Mouse (Mus musculus): ENCODE data around the gene Nectin4. TPM values are rescaled to one million over a fixed set of nuclear protein-coding genes. Genes with fewer than 3 reads are reported as not detected.

Gene Nectin4
- polyA plus RNA-seq, 1 experiment from 2014 or later = 0.04 TPM

- POLR2A ChIA-PET = no interaction called here
- CTCF ChIA-PET = interaction anchor here (0.8 kb wide), 1 partner anchor 42 kb away, joined by 3 read pairs; no protein-coding TSS in a partner anchor
- no peak for ATAC-seq
- DNase-seq (ENCODE audit: low read depth, low spot score) = no peak
- no peaks in the 10 kb centered on the region for H3K27me3 ChIP-seq
- no peak for TF ChIP-seq CTCF (IDR thresholded peaks at IDR 0.05)
- in situ Hi-C loops (cut with MboI; ENCODE audit: low pct_unique_long_range_greater_than_20kb) = loop anchor here (5.0 kb wide), 1 partner anchor 280 kb away; no protein-coding TSS in a partner anchor
Observed at GRCm38 (mm10) chr1:171422504-171423095, 52.7 kb downstream of the Nectin4 start.

GRCm38 (mm10) chr1:171424638-171425037 lies 54.7 kb downstream of the Nectin4 start:
- DNase-seq (ENCODE audit: low read depth, low spot score) = no peak
- peak; percentile 25 for ATAC-seq

GRCm38 (mm10) chr1:171425126-171425525 lies 55.2 kb downstream of the Nectin4 start:
- CTCF ChIA-PET = interaction anchor here (1.2 to 1.3 kb wide), 2 partner anchors 13 to 35 kb away, joined by 3 to 4 read pairs; no protein-coding TSS in a partner anchor
- DNase-seq (ENCODE audit: low read depth, low spot score) (no peak), ATAC-seq (peak; percentile 78)
- H3K27me3 ChIP-seq = no peaks in the 10 kb centered on the region
- in situ Hi-C loops (cut with MboI; ENCODE audit: low pct_unique_long_range_greater_than_20kb) = no loop called here
- POLR2A ChIA-PET = interaction anchor here (0.7 to 1.5 kb wide), 2 partner anchors 15 to 39 kb away, joined by 3 to 5 read pairs; no protein-coding TSS in a partner anchor
- TF ChIP-seq CTCF (IDR thresholded peaks at IDR 0.05) = no peak

More at GRCm38 (mm10) chr1:171424638-171425037, 54.7 kb downstream of the Nectin4 start:
- H3K27me3 ChIP-seq = no peaks in the 10 kb centered on the region
- in situ Hi-C loops (cut with MboI; ENCODE audit: low pct_unique_long_range_greater_than_20kb) = loop anchor here (5.0 kb wide), 1 partner anchor 282 kb away; no protein-coding TSS in a partner anchor
- no peak for TF ChIP-seq CTCF (IDR thresholded peaks at IDR 0.05)
- ChIA-PET CTCF (interaction anchor here (1.2 to 1.3 kb wide), 2 partner anchors 13 to 35 kb away, joined by 3 to 4 read pairs; no protein-coding TSS in a partner anchor), POLR2A (interaction anchor here (1.5 kb wide), 1 partner anchor 15 kb away, joined by 5 read pairs; no protein-coding TSS in a partner anchor)

- DNase-seq (ENCODE audit: low read depth, low spot score) (no peak), ATAC-seq (no peak)
- no peak for TF ChIP-seq CTCF (IDR thresholded peaks at IDR 0.05)
- ChIA-PET POLR2A (no interaction called here), CTCF (no interaction called here)
- in situ Hi-C loops (cut with MboI; ENCODE audit: low pct_unique_long_range_greater_than_20kb) = no loop called here
- H3K27me3 ChIP-seq = no peaks in the 10 kb centered on the region
Observed at GRCm38 (mm10) chr1:171432158-171432557, 62.3 kb downstream of the Nectin4 start.

- H3K27me3 ChIP-seq = no peaks in the 10 kb centered on the region
- POLR2A ChIA-PET = no interaction called here
- ATAC-seq (no peak), DNase-seq (ENCODE audit: low read depth, low spot score) (no peak)
- in situ Hi-C loops (cut with MboI; ENCODE audit: low pct_unique_long_range_greater_than_20kb) = no loop called here
- CTCF ChIA-PET = no interaction called here
- no peak for TF ChIP-seq CTCF (IDR thresholded peaks at IDR 0.05)
Observed at GRCm38 (mm10) chr1:171435288-171435814, 65.5 kb downstream of the Nectin4 start.

GRCm38 (mm10) chr1:171435974-171436373 lies 66.1 kb downstream of the Nectin4 start:
- CTCF ChIA-PET = no interaction called here
- H3K27me3 ChIP-seq = no peaks in the 10 kb centered on the region
- ATAC-seq (no peak), DNase-seq (ENCODE audit: low read depth, low spot score) (no peak)
- TF ChIP-seq CTCF (IDR thresholded peaks at IDR 0.05) = no peak
- in situ Hi-C loops (cut with MboI; ENCODE audit: low pct_unique_long_range_greater_than_20kb) = no loop called here
- POLR2A ChIA-PET = no interaction called here

GRCm38 (mm10) chr1:171437264-171438013 lies 67.5 kb downstream of the Nectin4 start, which contains the start of gene F11r:
Gene F11r, plus strand, starts transcription at chr1:171437535.
- ATAC-seq (peak; percentile 92), DNase-seq (ENCODE audit: low read depth, low spot score) (no peak)
- POLR2A ChIA-PET = no interaction called here
- in situ Hi-C loops (cut with MboI; ENCODE audit: low pct_unique_long_range_greater_than_20kb) = no loop called here
- no peak for TF ChIP-seq CTCF (IDR thresholded peaks at IDR 0.05)
- CTCF ChIA-PET = interaction anchor here (1.1 kb wide), 1 partner anchor 33 kb away, joined by 4 read pairs; no protein-coding TSS in a partner anchor
- no peaks in the 10 kb centered on the region for H3K27me3 ChIP-seq

Other genes with a start within 250 kb of the Nectin4 start
- 445 TPM for gene Sdhc, start 219.5 kb upstream of the Nectin4 start, polyA plus RNA-seq (2021)
- 0.06 TPM for gene Mpz, start 219.4 kb upstream of the Nectin4 start, polyA plus RNA-seq (2021)
- gene Pcp4l1, start 173.8 kb upstream of the Nectin4 start, polyA plus RNA-seq (2021) = 0.08 TPM
- 0.54 TPM for gene Nr1i3, start 156.1 kb upstream of the Nectin4 start, polyA plus RNA-seq (2021)
- 65.5 TPM for gene Tomm40l, start 147.6 kb upstream of the Nectin4 start, polyA plus RNA-seq (2021)
- gene Apoa2, start 145.0 kb upstream of the Nectin4 start, polyA plus RNA-seq (2021) = not detected
- 0.49 TPM for gene Fcer1g, start 135.7 kb upstream of the Nectin4 start, polyA plus RNA-seq (2021)
- 21.8 TPM for gene Adamts4, start 119.7 kb upstream of the Nectin4 start, polyA plus RNA-seq (2021)
- 436 TPM for gene Ndufs2, start 118.7 kb upstream of the Nectin4 start, polyA plus RNA-seq (2021)
- 57.5 TPM for gene B4galt3, start 99.8 kb upstream of the Nectin4 start, polyA plus RNA-seq (2021)
- 41.9 TPM for gene Ppox, start 88.9 kb upstream of the Nectin4 start, polyA plus RNA-seq (2021)
- gene Usp21, start 82.1 kb upstream of the Nectin4 start, polyA plus RNA-seq (2021) = 64.9 TPM
- gene Ufc1, start 75.1 kb upstream of the Nectin4 start, polyA plus RNA-seq (2021) = 117 TPM
- 55.0 TPM for gene Dedd, start 41.0 kb upstream of the Nectin4 start, polyA plus RNA-seq (2021)
- 74.1 TPM for gene Nit1, start 24.5 kb upstream of the Nectin4 start, polyA plus RNA-seq (2021)
- gene Pfdn2, start 24.4 kb upstream of the Nectin4 start, polyA plus RNA-seq (2021) = 164 TPM
- not detected for gene Klhdc9, start 9.3 kb upstream of the Nectin4 start, polyA plus RNA-seq (2021)
- gene Arhgap30, start 18.9 kb downstream of the Nectin4 start, polyA plus RNA-seq (2021) = not detected
- 106 TPM for gene Usf1, start 41.2 kb downstream of the Nectin4 start, polyA plus RNA-seq (2021)
- gene Tstd1, start 48.8 kb downstream of the Nectin4 start, polyA plus RNA-seq (2021) = 1.2 TPM
- gene F11r, start 67.4 kb downstream of the Nectin4 start, polyA plus RNA-seq (2021) = 33.8 TPM
- gene Alyref2, start 133.4 kb downstream of the Nectin4 start, polyA plus RNA-seq (2021) = 5.5 TPM
- gene Itln1, start 165.2 kb downstream of the Nectin4 start, polyA plus RNA-seq (2021) = 1.0 TPM
- gene Cd244a, start 189.1 kb downstream of the Nectin4 start, polyA plus RNA-seq (2021) = not detected
- gene Ly9, start 237.3 kb downstream of the Nectin4 start, polyA plus RNA-seq (2021) = not detected

Measured in Patski (cell line).